Mouse (Mus musculus): ENCODE results near the gene Wdtc1. TPM values are rescaled to one million over a fixed set of nuclear protein-coding genes. Genes with fewer than 3 reads are reported as not detected.

Gene Wdtc1
- polyA plus RNA-seq, 1 experiment, result 107 TPM

DNA sequence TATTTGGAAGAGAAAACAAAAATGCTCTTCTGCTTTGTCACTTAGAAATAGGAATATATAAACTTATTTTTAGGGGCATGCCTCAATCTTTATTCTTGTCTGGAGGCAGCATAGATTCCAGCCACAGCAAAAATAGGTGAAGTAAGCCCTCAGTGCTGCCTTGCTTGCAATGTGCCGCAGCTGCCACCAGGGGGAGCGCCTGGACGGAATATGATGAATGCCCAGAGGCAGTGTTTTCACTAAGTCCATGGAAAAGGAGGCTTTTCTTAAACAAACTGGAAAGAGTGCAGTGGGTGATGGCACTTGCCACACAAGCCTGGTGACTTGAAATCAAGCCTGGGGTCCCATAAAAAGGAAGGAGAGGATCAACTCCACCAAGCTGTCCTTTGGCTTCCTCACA lies 43.3 kb downstream of the Wdtc1 start:
- H3K27ac ChIP-seq (ENCODE audit: control insufficient read depth, insufficient read depth, low read length), result no peak overlapping the region
- no peaks in the 10 kb centered on the region for H3K27me3 ChIP-seq (ENCODE audit: control insufficient read depth, insufficient read depth, low read length)
- H3K4me1 ChIP-seq (replicated peaks; ENCODE audit: control insufficient read depth, insufficient read depth, low read length), result no peaks in the 10 kb centered on the region
- no peak overlapping the region for H3K4me3 ChIP-seq (ENCODE audit: control insufficient read depth, insufficient read depth, low read length)
- WGBS, result 0% methylated on average over 3 of the region's 3 CpGs
- peaks cover 16% of the 10 kb centered on the region for H3K36me3 ChIP-seq (ENCODE audit: control insufficient read depth, insufficient read depth, low read length)
- no peak for TF ChIP-seq POLR2A (IDR thresholded peaks at IDR 0.05; ENCODE audit: control insufficient read depth, extremely low read depth, insufficient read depth, low read length, poor library complexity)
- TF ChIP-seq CTCF (IDR thresholded peaks at IDR 0.05; ENCODE audit: borderline replicate concordance, control insufficient read depth, extremely low read depth, insufficient read depth, low read length, poor library complexity), result peak; percentile 96
- peak; percentile 90 for DNase-seq

DNA sequence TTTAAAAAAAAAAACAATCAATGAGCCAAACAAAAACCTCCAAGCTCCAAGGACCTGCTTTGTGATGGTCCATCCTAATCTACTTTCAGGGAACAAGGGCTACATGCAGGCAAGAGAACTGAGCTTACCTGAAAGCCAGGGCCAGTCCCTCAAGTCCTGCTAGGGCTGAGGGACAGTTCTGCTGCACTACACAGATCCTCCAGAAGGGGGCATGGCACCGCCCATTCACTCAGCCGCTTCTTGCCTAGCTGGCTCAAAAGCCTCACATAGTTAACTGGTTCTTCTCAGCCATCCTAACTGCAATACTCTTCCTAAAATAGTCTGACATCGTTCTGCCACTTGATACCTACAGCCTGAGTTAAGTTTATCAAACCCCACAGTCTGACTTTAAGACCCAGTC lies 46.0 kb downstream of the Wdtc1 start:
- 76% methylated on average over 3 of the region's 3 CpGs for WGBS

DNA sequence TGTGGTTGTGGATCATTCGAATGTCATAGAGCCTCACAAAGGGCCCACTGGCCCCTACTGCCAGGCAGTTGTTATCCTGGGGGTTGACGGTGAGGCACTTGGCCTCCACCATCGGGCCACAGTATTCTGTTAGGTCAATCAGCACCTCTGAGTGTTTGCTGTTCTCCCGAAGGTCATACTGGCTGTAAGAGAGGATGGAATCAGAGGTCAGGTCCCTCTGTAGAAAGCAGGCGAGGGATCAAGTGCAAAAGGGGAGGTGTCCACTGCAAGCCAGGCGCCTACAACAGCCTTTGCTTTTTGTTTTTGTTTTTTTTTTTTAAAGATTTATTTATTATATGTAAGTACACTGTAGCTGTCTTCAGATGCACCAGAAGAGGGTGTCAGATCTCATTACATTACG lies 47.5 kb downstream of the Wdtc1 start:
- no peaks in the 10 kb centered on the region for H3K4me1 ChIP-seq (replicated peaks; ENCODE audit: control insufficient read depth, insufficient read depth, low read length)
- TF ChIP-seq CTCF (IDR thresholded peaks at IDR 0.05; ENCODE audit: borderline replicate concordance, control insufficient read depth, extremely low read depth, insufficient read depth, low read length, poor library complexity), result no peak
- no peak for TF ChIP-seq POLR2A (IDR thresholded peaks at IDR 0.05; ENCODE audit: control insufficient read depth, extremely low read depth, insufficient read depth, low read length, poor library complexity)
- H3K36me3 ChIP-seq (ENCODE audit: control insufficient read depth, insufficient read depth, low read length), result peaks cover 13% of the 10 kb centered on the region
- H3K27me3 ChIP-seq (ENCODE audit: control insufficient read depth, insufficient read depth, low read length), result no peaks in the 10 kb centered on the region
- no peak overlapping the region for H3K4me3 ChIP-seq (ENCODE audit: control insufficient read depth, insufficient read depth, low read length)
- WGBS, result 98% methylated on average over 7 of the region's 7 CpGs
- no peak for DNase-seq
- H3K27ac ChIP-seq (ENCODE audit: control insufficient read depth, insufficient read depth, low read length), result no peak overlapping the region

More for the DNA sequence above, 46.0 kb downstream of the Wdtc1 start:
- DNase-seq, result peak; percentile 48
- H3K27me3 ChIP-seq (ENCODE audit: control insufficient read depth, insufficient read depth, low read length), result no peaks in the 10 kb centered on the region
- peaks cover 8% of the 10 kb centered on the region for H3K36me3 ChIP-seq (ENCODE audit: control insufficient read depth, insufficient read depth, low read length)
- TF ChIP-seq POLR2A (IDR thresholded peaks at IDR 0.05; ENCODE audit: control insufficient read depth, extremely low read depth, insufficient read depth, low read length, poor library complexity), result no peak
- TF ChIP-seq CTCF (IDR thresholded peaks at IDR 0.05; ENCODE audit: borderline replicate concordance, control insufficient read depth, extremely low read depth, insufficient read depth, low read length, poor library complexity), result peak; percentile 70; the same call in 1 of the 2 replicates
- H3K4me1 ChIP-seq (replicated peaks; ENCODE audit: control insufficient read depth, insufficient read depth, low read length), result no peaks in the 10 kb centered on the region
- no peak overlapping the region for H3K4me3 ChIP-seq (ENCODE audit: control insufficient read depth, insufficient read depth, low read length)
- no peak overlapping the region for H3K27ac ChIP-seq (ENCODE audit: control insufficient read depth, insufficient read depth, low read length)

DNA sequence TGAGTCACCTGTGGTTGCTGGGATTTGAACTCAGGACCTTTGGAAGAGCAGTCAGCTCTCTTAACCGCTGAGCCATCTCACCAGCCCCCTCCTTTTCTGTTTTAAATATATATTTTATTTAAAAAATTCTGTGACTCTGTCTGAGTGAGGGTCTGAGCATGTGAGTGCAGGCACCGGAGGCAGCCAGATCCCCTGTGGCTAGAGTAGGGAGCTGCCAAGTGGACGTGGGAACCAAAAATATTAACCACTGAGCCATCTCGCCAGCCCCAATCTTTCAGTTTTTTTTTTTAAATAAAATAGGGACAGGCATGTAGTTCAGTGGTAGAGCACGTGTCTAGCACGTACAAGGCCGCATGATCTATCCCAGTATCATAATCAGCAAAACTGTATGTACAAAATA lies 48.5 kb downstream of the Wdtc1 start:
- no peak overlapping the region for H3K4me3 ChIP-seq (ENCODE audit: control insufficient read depth, insufficient read depth, low read length)
- no peak for TF ChIP-seq CTCF (IDR thresholded peaks at IDR 0.05; ENCODE audit: borderline replicate concordance, control insufficient read depth, extremely low read depth, insufficient read depth, low read length, poor library complexity)
- no peak for TF ChIP-seq POLR2A (IDR thresholded peaks at IDR 0.05; ENCODE audit: control insufficient read depth, extremely low read depth, insufficient read depth, low read length, poor library complexity)
- H3K36me3 ChIP-seq (ENCODE audit: control insufficient read depth, insufficient read depth, low read length), result peaks cover 20% of the 10 kb centered on the region
- no peak for DNase-seq
- H3K4me1 ChIP-seq (replicated peaks; ENCODE audit: control insufficient read depth, insufficient read depth, low read length), result peaks cover under 1% of the 10 kb centered on the region; the same call in 1 of the 2 replicates
- 96% methylated on average over 7 of the region's 7 CpGs for WGBS
- no peak overlapping the region for H3K27ac ChIP-seq (ENCODE audit: control insufficient read depth, insufficient read depth, low read length)
- H3K27me3 ChIP-seq (ENCODE audit: control insufficient read depth, insufficient read depth, low read length), result no peaks in the 10 kb centered on the region

DNA sequence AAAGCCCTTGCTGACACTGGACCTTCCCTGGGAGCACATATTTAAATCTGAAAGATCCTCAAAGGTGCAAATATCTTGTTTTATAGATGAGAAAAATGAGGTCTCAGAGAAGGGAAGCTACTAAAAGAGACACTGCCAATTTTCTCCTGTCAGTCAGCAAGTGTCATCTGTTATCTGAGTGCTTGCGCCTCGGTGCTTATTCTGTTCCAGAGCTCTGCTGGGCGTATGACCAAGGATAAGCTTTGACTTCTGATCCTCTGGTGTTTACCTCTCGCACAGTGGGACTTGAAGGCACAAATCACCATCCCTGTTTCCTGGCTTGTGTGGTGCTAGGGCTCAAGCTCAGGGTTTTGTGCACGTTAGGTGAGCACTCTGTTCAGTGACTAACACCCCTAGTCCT lies 50.6 kb downstream of the Wdtc1 start:
- no peak overlapping the region for H3K27ac ChIP-seq (ENCODE audit: control insufficient read depth, insufficient read depth, low read length)
- WGBS, result 96% methylated on average over 5 of the region's 5 CpGs
- TF ChIP-seq CTCF (IDR thresholded peaks at IDR 0.05; ENCODE audit: borderline replicate concordance, control insufficient read depth, extremely low read depth, insufficient read depth, low read length, poor library complexity) (no peak), POLR2A (IDR thresholded peaks at IDR 0.05; ENCODE audit: control insufficient read depth, extremely low read depth, insufficient read depth, low read length, poor library complexity) (no peak)
- H3K36me3 ChIP-seq (ENCODE audit: control insufficient read depth, insufficient read depth, low read length), result peaks cover 20% of the 10 kb centered on the region
- H3K27me3 ChIP-seq (ENCODE audit: control insufficient read depth, insufficient read depth, low read length), result no peaks in the 10 kb centered on the region
- no peak for DNase-seq
- no peak overlapping the region for H3K4me3 ChIP-seq (ENCODE audit: control insufficient read depth, insufficient read depth, low read length)
- peaks cover 21% of the 10 kb centered on the region for H3K4me1 ChIP-seq (replicated peaks; ENCODE audit: control insufficient read depth, insufficient read depth, low read length)

DNA sequence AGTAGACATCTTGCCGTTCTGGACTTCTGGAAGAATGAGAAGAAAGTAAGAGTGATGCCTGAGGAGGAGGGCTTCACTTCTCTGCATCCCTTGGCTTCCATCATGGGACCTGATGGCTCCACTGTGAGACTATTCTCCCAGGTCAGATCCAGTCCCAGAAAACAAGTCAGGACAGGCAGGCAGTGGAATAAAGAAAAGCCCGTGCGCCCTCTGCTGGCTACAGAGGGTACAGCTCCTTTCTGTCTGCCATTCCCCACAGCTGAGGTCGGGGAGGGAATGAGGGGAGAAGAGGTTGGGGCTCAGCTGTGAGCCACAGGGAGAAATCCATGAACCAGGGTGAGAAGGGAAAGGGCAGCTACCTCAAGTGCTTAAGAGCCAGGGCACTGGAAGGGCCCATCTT lies 51.5 kb downstream of the Wdtc1 start:
- TF ChIP-seq POLR2A (IDR thresholded peaks at IDR 0.05; ENCODE audit: control insufficient read depth, extremely low read depth, insufficient read depth, low read length, poor library complexity) (no peak), CTCF (IDR thresholded peaks at IDR 0.05; ENCODE audit: borderline replicate concordance, control insufficient read depth, extremely low read depth, insufficient read depth, low read length, poor library complexity) (peak; percentile 86; the same call in 1 of the 2 replicates)

DNA sequence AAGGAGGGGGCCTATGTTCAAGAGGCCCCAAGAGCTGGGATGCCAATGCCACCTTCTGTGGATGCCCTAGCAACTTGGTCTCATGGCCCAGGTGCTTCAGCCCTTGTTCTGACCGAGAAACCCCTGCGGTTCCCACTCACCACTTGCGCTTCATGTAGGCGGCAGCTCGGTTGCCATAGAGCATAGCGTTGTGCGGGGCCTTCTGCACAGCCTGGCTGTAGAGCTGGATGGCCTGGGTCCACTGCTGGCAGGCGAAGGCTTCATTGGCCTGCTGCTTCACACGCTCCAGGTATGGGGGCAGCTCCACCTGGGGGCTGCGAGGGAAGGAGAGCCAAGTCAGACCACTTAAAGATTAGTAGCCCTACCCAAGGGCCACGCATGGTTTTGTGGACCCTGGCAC lies 52.9 kb downstream of the Wdtc1 start:
- Histone ChIP-seq H3K27ac (ENCODE audit: control insufficient read depth, insufficient read depth, low read length) (no peak overlapping the region), H3K4me1 (replicated peaks; ENCODE audit: control insufficient read depth, insufficient read depth, low read length) (peaks cover 21% of the 10 kb centered on the region), H3K27me3 (ENCODE audit: control insufficient read depth, insufficient read depth, low read length) (no peaks in the 10 kb centered on the region), H3K4me3 (ENCODE audit: control insufficient read depth, insufficient read depth, low read length) (no peak overlapping the region), H3K36me3 (ENCODE audit: control insufficient read depth, insufficient read depth, low read length) (peaks cover 24% of the 10 kb centered on the region)
- TF ChIP-seq POLR2A (IDR thresholded peaks at IDR 0.05; ENCODE audit: control insufficient read depth, extremely low read depth, insufficient read depth, low read length, poor library complexity), result no peak
- TF ChIP-seq CTCF (IDR thresholded peaks at IDR 0.05; ENCODE audit: borderline replicate concordance, control insufficient read depth, extremely low read depth, insufficient read depth, low read length, poor library complexity), result no peak
- no peak for DNase-seq
- WGBS, result 97% methylated on average over 11 of the region's 11 CpGs

More for the DNA sequence above, 51.5 kb downstream of the Wdtc1 start:
- Histone ChIP-seq H3K36me3 (ENCODE audit: control insufficient read depth, insufficient read depth, low read length) (peaks cover 20% of the 10 kb centered on the region), H3K27me3 (ENCODE audit: control insufficient read depth, insufficient read depth, low read length) (no peaks in the 10 kb centered on the region), H3K4me1 (replicated peaks; ENCODE audit: control insufficient read depth, insufficient read depth, low read length) (peaks cover 21% of the 10 kb centered on the region), H3K27ac (ENCODE audit: control insufficient read depth, insufficient read depth, low read length) (no peak overlapping the region), H3K4me3 (ENCODE audit: control insufficient read depth, insufficient read depth, low read length) (no peak overlapping the region)
- 33% methylated on average over 4 of the region's 4 CpGs for WGBS
- DNase-seq, result peak; percentile 67
